Mouse (Mus musculus): Measurements from ENCODE around the gene Cltb. TPM values are rescaled to one million over a fixed set of nuclear protein-coding genes. Genes with fewer than 3 reads are reported as not detected.

Gene Cltb
- 46.7 and 79.0 TPM in 2 replicates for polyA plus RNA-seq (2012)

DNA sequence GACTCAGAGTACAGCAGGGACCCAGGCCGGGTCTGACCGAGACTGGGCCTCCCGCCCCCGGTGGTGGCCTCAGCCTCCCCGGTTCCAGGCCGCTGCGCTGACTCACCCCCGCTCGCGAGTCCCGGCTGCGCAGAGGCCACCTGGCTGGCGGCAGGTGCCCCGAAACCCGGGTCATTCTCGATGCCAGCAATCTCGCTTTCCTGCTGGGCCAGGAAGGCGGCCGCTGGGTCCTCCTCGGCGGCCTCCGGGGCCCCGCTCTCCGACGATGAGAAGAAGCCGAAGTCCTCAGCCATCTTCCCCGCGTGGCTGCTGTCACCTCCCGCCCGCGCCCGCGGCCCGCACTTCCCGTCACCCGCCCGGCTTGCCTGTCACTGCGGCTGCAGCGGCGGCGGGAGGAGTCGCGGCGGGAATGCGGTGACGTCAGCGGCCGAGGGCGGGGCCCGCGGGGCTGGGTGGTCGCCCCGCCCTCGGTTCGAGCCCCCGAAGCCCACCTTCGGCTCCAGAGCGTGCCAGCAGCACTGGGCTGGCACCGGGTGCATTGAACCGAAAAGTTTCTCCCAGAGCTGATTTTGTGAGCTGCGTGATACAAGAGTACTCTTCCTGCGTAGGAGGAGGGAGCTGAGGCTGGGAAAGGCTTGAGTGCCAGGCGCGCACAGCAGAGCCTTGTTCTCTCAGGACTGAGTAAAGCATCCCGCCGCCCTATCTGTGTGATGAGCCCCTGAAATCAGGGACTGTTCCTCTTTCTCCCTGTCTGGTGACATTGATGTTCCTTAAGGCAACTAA lies at the start of gene Cltb:
Gene Cltb, minus strand, starts transcription at position 373 of the 783 bp plus-strand sequence.
- Histone ChIP-seq H3K9me3 (ENCODE audit: control insufficient read depth, low read length) (no peaks in the 10 kb centered on the region), H3K36me3 (ENCODE audit: control insufficient read depth) (peaks cover 22% of the 10 kb centered on the region), H3K4me3 (replicated peaks) (peak within 1 kb of the TSS; percentile 92), H3K4me1 (ENCODE audit: control insufficient read depth) (peaks cover 54% of the 10 kb centered on the region), H3K27me3 (ENCODE audit: control insufficient read depth) (no peaks in the 10 kb centered on the region)
- no peak for TF ChIP-seq GATA1 (IDR thresholded peaks at IDR 0.05; ENCODE audit: low read length)
- no peak for TF ChIP-seq TAL1 (IDR thresholded peaks at IDR 0.05; ENCODE audit: low read length)

GRCm38 (mm10) chr13:54660877-54661276 lies 49.7 kb upstream of the Cltb start:
- no peak overlapping the region for H3K4me3 ChIP-seq (replicated peaks)
- no peaks in the 10 kb centered on the region; the same call in 1 of the 2 replicates for H3K4me1 ChIP-seq (ENCODE audit: control insufficient read depth)
- no peak for TF ChIP-seq GATA1 (IDR thresholded peaks at IDR 0.05; ENCODE audit: low read length)
- TF ChIP-seq TAL1 (IDR thresholded peaks at IDR 0.05; ENCODE audit: low read length), result no peak
- H3K36me3 ChIP-seq (ENCODE audit: control insufficient read depth), result peaks cover 80% of the 10 kb centered on the region
- no peaks in the 10 kb centered on the region for H3K9me3 ChIP-seq (ENCODE audit: control insufficient read depth, low read length)
- no peaks in the 10 kb centered on the region for H3K27me3 ChIP-seq (ENCODE audit: control insufficient read depth)

DNA sequence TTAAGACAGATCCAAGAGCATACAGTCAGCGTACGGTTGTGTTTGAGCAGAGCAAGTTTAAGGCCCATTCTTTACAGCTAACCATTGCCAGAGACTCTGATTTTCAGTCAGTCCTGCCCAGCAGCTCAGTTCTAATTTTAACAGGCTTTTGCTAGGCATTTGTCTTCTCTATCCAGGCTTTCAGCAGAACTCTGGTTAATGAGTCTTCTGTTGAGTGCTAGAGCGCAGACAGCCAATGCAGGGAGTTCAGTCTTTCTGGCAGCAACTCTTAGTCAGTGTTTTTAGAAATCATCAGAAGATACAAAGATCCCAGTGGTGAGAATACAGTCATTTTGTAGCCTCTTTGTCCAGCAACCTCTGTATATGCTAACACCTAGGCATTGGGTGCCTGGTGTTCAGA lies 39.3 kb upstream of the Cltb start:
- H3K4me1 ChIP-seq (ENCODE audit: control insufficient read depth), result no peaks in the 10 kb centered on the region
- no peak overlapping the region for H3K4me3 ChIP-seq (replicated peaks)
- H3K36me3 ChIP-seq (ENCODE audit: control insufficient read depth), result peaks cover 100% of the 10 kb centered on the region
- H3K9me3 ChIP-seq (ENCODE audit: control insufficient read depth, low read length), result no peaks in the 10 kb centered on the region
- no peaks in the 10 kb centered on the region for H3K27me3 ChIP-seq (ENCODE audit: control insufficient read depth)
- TF ChIP-seq GATA1 (IDR thresholded peaks at IDR 0.05; ENCODE audit: low read length), result no peak
- no peak for TF ChIP-seq TAL1 (IDR thresholded peaks at IDR 0.05; ENCODE audit: low read length)

GRCm38 (mm10) chr13:54635011-54635410 lies 23.9 kb upstream of the Cltb start:
- H3K4me1 ChIP-seq (ENCODE audit: control insufficient read depth), result no peaks in the 10 kb centered on the region
- no peaks in the 10 kb centered on the region for H3K27me3 ChIP-seq (ENCODE audit: control insufficient read depth)
- H3K4me3 ChIP-seq (replicated peaks), result no peak overlapping the region
- H3K9me3 ChIP-seq (ENCODE audit: control insufficient read depth, low read length), result no peaks in the 10 kb centered on the region
- TF ChIP-seq GATA1 (IDR thresholded peaks at IDR 0.05; ENCODE audit: low read length) (no peak), TAL1 (IDR thresholded peaks at IDR 0.05; ENCODE audit: low read length) (no peak)
- peaks cover 56% of the 10 kb centered on the region for H3K36me3 ChIP-seq (ENCODE audit: control insufficient read depth)

- no peak for TF ChIP-seq GATA1 (IDR thresholded peaks at IDR 0.05; ENCODE audit: low read length)
- TF ChIP-seq TAL1 (IDR thresholded peaks at IDR 0.05; ENCODE audit: low read length), result no peak
- Histone ChIP-seq H3K4me3 (replicated peaks) (no peak overlapping the region), H3K4me1 (ENCODE audit: control insufficient read depth) (no peaks in the 10 kb centered on the region; the same call in 1 of the 2 replicates), H3K36me3 (ENCODE audit: control insufficient read depth) (peaks cover 49% of the 10 kb centered on the region), H3K9me3 (ENCODE audit: control insufficient read depth, low read length) (no peaks in the 10 kb centered on the region), H3K27me3 (ENCODE audit: control insufficient read depth) (no peaks in the 10 kb centered on the region)
These were observed 21.7 kb upstream of the Cltb start for GRCm38 (mm10) chr13:54632731-54633277.

DNA sequence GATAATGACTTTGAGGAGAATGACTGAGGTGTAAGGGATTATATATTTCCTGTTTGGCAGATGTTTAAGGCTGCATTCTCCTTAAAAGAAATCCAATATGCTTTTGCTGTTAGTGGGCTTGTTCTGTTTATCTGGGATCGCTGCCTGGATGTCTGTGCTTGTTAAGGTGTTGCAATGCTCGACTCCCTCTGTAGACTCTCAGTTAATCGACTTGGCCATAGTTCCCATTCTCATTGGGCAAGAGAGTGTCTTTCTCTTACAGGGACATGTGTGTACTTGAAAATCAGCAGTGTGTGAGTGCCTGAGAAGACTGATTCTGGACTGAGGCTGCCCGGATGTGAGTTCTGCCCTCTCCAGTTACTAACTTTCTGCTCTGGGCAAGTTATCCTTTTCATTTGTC lies 18.0 kb upstream of the Cltb start:
- no peak for TF ChIP-seq GATA1 (IDR thresholded peaks at IDR 0.05; ENCODE audit: low read length)
- TF ChIP-seq TAL1 (IDR thresholded peaks at IDR 0.05; ENCODE audit: low read length), result no peak
- H3K27me3 ChIP-seq (ENCODE audit: control insufficient read depth), result no peaks in the 10 kb centered on the region
- no peaks in the 10 kb centered on the region for H3K9me3 ChIP-seq (ENCODE audit: control insufficient read depth, low read length)

GRCm38 (mm10) chr13:54621960-54622521 lies 10.9 kb upstream of the Cltb start:
- TF ChIP-seq TAL1 (IDR thresholded peaks at IDR 0.05; ENCODE audit: low read length) (no peak), GATA1 (IDR thresholded peaks at IDR 0.05; ENCODE audit: low read length) (0 out of 2 replicates have a peak, but pooled peaks have one; percentile 16)
- peaks cover 12% of the 10 kb centered on the region for H3K27me3 ChIP-seq (ENCODE audit: control insufficient read depth)
- H3K4me3 ChIP-seq (replicated peaks), result peak overlapping the region; percentile 79
- H3K36me3 ChIP-seq (ENCODE audit: control insufficient read depth), result peaks cover 17% of the 10 kb centered on the region
- H3K9me3 ChIP-seq (ENCODE audit: control insufficient read depth, low read length), result no peaks in the 10 kb centered on the region
- peaks cover 34% of the 10 kb centered on the region for H3K4me1 ChIP-seq (ENCODE audit: control insufficient read depth)

More for the DNA sequence above, 18.0 kb upstream of the Cltb start:
- peaks cover 42% of the 10 kb centered on the region for H3K36me3 ChIP-seq (ENCODE audit: control insufficient read depth)
- peaks cover 7% of the 10 kb centered on the region for H3K4me1 ChIP-seq (ENCODE audit: control insufficient read depth)
- no peak overlapping the region for H3K4me3 ChIP-seq (replicated peaks)

- Histone ChIP-seq H3K36me3 (ENCODE audit: control insufficient read depth) (peaks cover 12% of the 10 kb centered on the region), H3K9me3 (ENCODE audit: control insufficient read depth, low read length) (no peaks in the 10 kb centered on the region), H3K27me3 (ENCODE audit: control insufficient read depth) (peaks cover 14% of the 10 kb centered on the region), H3K4me1 (ENCODE audit: control insufficient read depth) (peaks cover 31% of the 10 kb centered on the region), H3K4me3 (replicated peaks) (peak within 1 kb of the TSS; percentile 79)
- TF ChIP-seq TAL1 (IDR thresholded peaks at IDR 0.05; ENCODE audit: low read length) (no peak), GATA1 (IDR thresholded peaks at IDR 0.05; ENCODE audit: low read length) (no peak)
These were observed 10.2 kb upstream of the Cltb start, which contains the start of gene Faf2 for GRCm38 (mm10) chr13:54621155-54621932. Gene Faf2, plus strand, starts transcription at chr13:54621784.
